Mouse (Mus musculus): ENCODE measurements around the gene Ncf1.

DNA sequence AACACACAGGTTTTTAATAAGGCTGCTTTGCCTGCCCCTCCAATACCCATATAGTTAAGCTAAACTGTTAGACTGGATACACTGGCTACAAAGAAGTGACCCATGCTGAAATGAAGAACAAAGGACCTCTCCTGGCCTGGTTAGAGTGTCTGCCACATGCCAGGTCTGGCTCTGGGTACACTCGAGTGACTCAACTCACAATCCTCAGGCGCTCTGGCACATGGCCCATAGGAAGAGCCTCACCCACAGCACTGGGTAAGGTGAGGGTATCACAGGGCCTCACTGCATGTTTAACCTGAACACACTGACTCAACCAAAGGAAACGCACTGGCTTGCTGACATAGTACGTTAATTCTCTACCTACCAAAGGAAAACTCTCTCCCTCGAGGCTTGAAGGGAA is 16.7 kb upstream of the Ncf1 start:
- no peak for TF ChIP-seq CTCF (IDR thresholded peaks at IDR 0.05; ENCODE audit: borderline replicate concordance, insufficient read depth, low read depth, low read length)
- TF ChIP-seq POLR2A (IDR thresholded peaks at IDR 0.05; ENCODE audit: borderline replicate concordance, insufficient read depth, low read length): no peak

All from cerebellum, adult 2 months (tissue).